Mouse (Mus musculus) CH12.LX (cell line): ENCODE measurements at regions not wholly inside any gene's neighbourhood (a gene's known extent, or its start where the extent isn't known, plus 50 kb on each side); places are given as distances from the start of the nearest gene placed in this dataset.

Source experiments
- DNase-seq: peaks from one replicate; pipeline ENCODE4 v3.0.0-alpha.2; 2013; ENCODE audit errors: extremely low read depth
- H3K27ac ChIP-seq: 2 replicates; pipeline ENCODE4 v1.5.1; 2012; ENCODE audit warnings: low read depth, mild to moderate bottlenecking, control low read depth, moderate library complexity; ENCODE audit not compliant: insufficient read depth
- H3K27me3 ChIP-seq: replicated peaks from 2 replicates; pipeline ENCODE3; 2012; ENCODE audit warnings: inconsistent platforms
- H3K36me3 ChIP-seq, 2 experiments: replicated peaks in 1 of 2; 2 replicates each; pipeline versions ENCODE3 to v1.6.1; 2012; ENCODE audit warnings: inconsistent platforms in 1 of 2, low read length in 1 of 2, mild to moderate bottlenecking in 1 of 2, mixed read lengths in 1 of 2, moderate library complexity in 1 of 2; ENCODE audit not compliant: control insufficient read depth in 1 of 2, insufficient read depth in 1 of 2
- H3K4me1 ChIP-seq, 2 experiments: 2 replicates each; pipeline ENCODE4 v1.6.1; 2012; ENCODE audit warnings: inconsistent platforms in 1 of 2, moderate library complexity in 1 of 2; ENCODE audit not compliant: insufficient read depth in 2 of 2, control insufficient read depth in 1 of 2
- H3K4me2 ChIP-seq: 2 replicates; pipeline ENCODE4 v1.6.1; 2012; ENCODE audit warnings: low read depth, mild to moderate bottlenecking, control low read depth; ENCODE audit not compliant: poor library complexity, insufficient read depth, severe bottlenecking
- H3K4me3 ChIP-seq, 3 experiments: fragments of 150-350 bp in 1 of 3; sonication (generic) in 1 of 3; replicated peaks in 1 of 3; 2 replicates each; pipeline versions ENCODE3 to v1.5.1; 2011 to 2012; ENCODE audit warnings: low read depth in 2 of 3, low read length in 2 of 3, mild to moderate bottlenecking in 2 of 3, moderate library complexity in 2 of 3, control low read depth in 1 of 3, improper control_type of control experiment in 1 of 3, inconsistent platforms in 1 of 3, mixed read lengths in 1 of 3; ENCODE audit not compliant: poor library complexity in 1 of 3
- H3K79me2 ChIP-seq: replicated peaks from 2 replicates; pipeline ENCODE4 v1.6.1; 2012; ENCODE audit warnings: mild to moderate bottlenecking, moderate library complexity; ENCODE audit not compliant: control insufficient read depth, poor library complexity, insufficient read depth, severe bottlenecking; ENCODE audit errors: extremely low read depth
- H3K9ac ChIP-seq: 2 replicates; pipeline ENCODE4 v1.6.1; 2012; ENCODE audit warnings: low read depth, mild to moderate bottlenecking, control low read depth, moderate library complexity; ENCODE audit not compliant: insufficient read depth
- H3K9me3 ChIP-seq: replicated peaks from 2 replicates; pipeline ENCODE3; 2012; ENCODE audit warnings: low read length, inconsistent platforms, mixed read lengths
- BHLHE40 ChIP-seq: IDR thresholded peaks from 2 replicates; pipeline ENCODE4 v1.6.1; 2011; ENCODE audit warnings: mild to moderate bottlenecking, low read depth, low read length, improper control_type of control experiment
- CHD1 ChIP-seq: IDR thresholded peaks from 2 replicates; pipeline ENCODE4 v1.6.1; 2012; ENCODE audit warnings: low read depth, low read length, improper control_type of control experiment, inconsistent platforms
- ELF1 ChIP-seq: IDR thresholded peaks from 2 replicates; pipeline ENCODE4 v1.6.1; 2014; ENCODE audit warnings: low read depth, mild to moderate bottlenecking, inconsistent platforms, low read length, improper control_type of control experiment
- ETS1 ChIP-seq: conservative IDR thresholded peaks from 2 replicates; pipeline ENCODE4 v1.6.1; 2012; ENCODE audit warnings: low read depth, mild to moderate bottlenecking, inconsistent platforms, low read length, improper control_type of control experiment, moderate library complexity
- GABPA ChIP-seq: IDR thresholded peaks from 2 replicates; pipeline ENCODE4 v1.6.1; 2012; ENCODE audit warnings: low read depth, low read length, improper control_type of control experiment, inconsistent platforms; ENCODE audit not compliant: insufficient replicate concordance
- MXI1 ChIP-seq: IDR thresholded peaks from 2 replicates; pipeline ENCODE4 v1.6.1; 2011; ENCODE audit warnings: mild to moderate bottlenecking, low read depth, low read length, improper control_type of control experiment
- MYC ChIP-seq: IDR thresholded peaks from 2 replicates; pipeline ENCODE4 v1.6.1; 2011; ENCODE audit warnings: low read depth, mild to moderate bottlenecking, improper control_type of control experiment, low read length
- NRF1 ChIP-seq: IDR thresholded peaks from 2 replicates; pipeline ENCODE4 v1.6.1; 2014; ENCODE audit warnings: low read depth, mild to moderate bottlenecking, inconsistent platforms, low read length, improper control_type of control experiment, moderate library complexity
- PAX5 ChIP-seq: IDR thresholded peaks from 2 replicates; pipeline ENCODE4 v1.6.1; 2012; ENCODE audit warnings: low read length, inconsistent platforms, mixed read lengths
- dilution Hi-C: fragments of 300-500 bp; cut with MboI; formaldehyde crosslinking; loops from 2 replicates; pipeline ENCODE4 v1.14.3; 2020; ENCODE audit warnings: low sequenced_read_pairs; ENCODE audit not compliant: extremely low pct_unique_long_range_greater_than_20kb, extremely low pct_ligation_motif_present
- in situ Hi-C: fragments of 300-500 bp; cut with MboI; formaldehyde crosslinking; loops from 3 replicates; pipeline ENCODE4 v1.14.3; 2019; ENCODE audit warnings: low sequenced_read_pairs, low pct_ligation_motif_present, low pct_unique_long_range_greater_than_20kb, mixed read lengths

DNA sequence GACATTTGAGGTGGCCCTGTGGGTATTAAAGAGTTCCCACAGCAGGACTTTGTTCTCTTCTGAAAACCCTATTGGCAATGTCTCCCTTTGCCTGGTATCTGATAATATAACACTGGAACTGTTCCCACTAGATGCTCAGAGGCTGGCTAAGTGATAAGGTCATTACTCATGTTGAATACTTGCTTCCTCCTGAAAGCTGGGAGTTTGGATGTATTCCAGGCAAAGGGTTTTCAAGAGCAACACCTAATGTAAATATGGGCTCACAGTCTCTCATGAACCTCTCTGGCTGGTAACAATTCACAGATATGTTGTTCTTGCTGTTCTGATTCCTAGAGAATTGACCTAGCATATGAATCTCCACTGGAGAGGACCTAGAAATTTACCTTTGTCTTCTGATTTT is 178.6 kb downstream of the Impad1 start:
- Histone ChIP-seq H3K4me3 (no peak overlapping the region), H3K4me2 (no peak overlapping the region), H3K9ac (no peak overlapping the region), H3K4me1 (no peaks in the 10 kb centered on the region), H3K27me3 (no peaks in the 10 kb centered on the region), H3K79me2 (no peaks in the 10 kb centered on the region), H3K9me3 (no peaks in the 10 kb centered on the region), H3K27ac (no peak overlapping the region), H3K36me3 (no peaks in the 10 kb centered on the region)
- dilution Hi-C loops (no loop called here), in situ Hi-C loops (no loop called here)
- no peak for TF ChIP-seq MYC
- no peak for TF ChIP-seq BHLHE40
- no peak for TF ChIP-seq NRF1
- TF ChIP-seq ETS1: no peak
- TF ChIP-seq CHD1: no peak
- no peak for TF ChIP-seq GABPA
- TF ChIP-seq MXI1: no peak
- TF ChIP-seq ELF1: no peak
- no peak for TF ChIP-seq PAX5
- no peak for DNase-seq
